Mouse (Mus musculus) kidney, postnatal 0 days (tissue): Measurements from ENCODE around the gene Pcp4l1. TPM values are rescaled to one million over a fixed set of nuclear protein-coding genes. Genes with fewer than 3 reads are reported as not detected.

ENCODE experiments used
- ATAC-seq: fragments of 200-750 bp; cut with Nextera tagmentation; replicated peaks from 2 replicates; pipeline ENCODE4 v1.8.0; 2017; ENCODE audit warnings: low read depth, moderate number of reproducible peaks, moderate TSS enrichment, moderate library complexity; ENCODE audit not compliant: low FRiP score
- DNase-seq: peaks from one replicate; pipeline ENCODE4 v3.0.0-alpha.2; 2016; ENCODE audit warnings: low spot score
- H3K27ac ChIP-seq: fragments of 300-500 bp; sonication (generic); 2 replicates; pipeline ENCODE4 v1.5.1; 2014; ENCODE audit warnings: mild to moderate bottlenecking
- H3K27me3 ChIP-seq: fragments of 300-500 bp; sonication (generic); 2 replicates; pipeline ENCODE4 v1.6.1; 2014; ENCODE audit warnings: low read length, mixed read lengths; ENCODE audit not compliant: insufficient read depth
- H3K36me3 ChIP-seq: fragments of 300-500 bp; sonication (generic); 2 replicates; pipeline ENCODE4 v1.6.1; 2014; ENCODE audit warnings: low read length, mixed read lengths; ENCODE audit not compliant: insufficient read depth
- H3K4me1 ChIP-seq: fragments of 300-500 bp; sonication (generic); replicated peaks from 2 replicates; pipeline ENCODE4 v1.6.1; 2014; ENCODE audit warnings: antibody characterized with exemption, low read length, mixed read lengths; ENCODE audit not compliant: insufficient read depth
- H3K4me2 ChIP-seq: fragments of 300-500 bp; sonication (generic); 2 replicates; pipeline ENCODE4 v1.6.1; 2014; ENCODE audit warnings: mild to moderate bottlenecking, low read length, moderate library complexity, mixed read lengths
- H3K4me3 ChIP-seq: fragments of 300-500 bp; sonication (generic); replicated peaks from 2 replicates; pipeline ENCODE4 v1.5.1; 2014; ENCODE audit warnings: low read depth, low read length
- H3K9ac ChIP-seq: fragments of 300-500 bp; sonication (generic); 2 replicates; pipeline ENCODE4 v1.6.1; 2014; ENCODE audit warnings: low read depth, low read length
- H3K9me3 ChIP-seq: fragments of 300-500 bp; sonication (generic); replicated peaks from 2 replicates; pipeline ENCODE4 v1.6.1; 2016; ENCODE audit warnings: low read length, inconsistent platforms, mixed read lengths
- CTCF ChIP-seq: IDR thresholded peaks from 2 replicates; pipeline ENCODE4 v1.5.1; 2016; ENCODE audit warnings: antibody characterized with exemption, low read depth, mild to moderate bottlenecking, moderate library complexity
- WGBS: fragments of 180-500 bp; shearing (Covaris S2); extraction: QIAGEN DNeasy Blood & Tissue Kit; methylation state at CpG from one replicate; pipeline ENCODE4 v1.1.7; 2014; 5-methylcytosine and 5-hydroxymethylcytosine counted together
- polyA plus RNA-seq: library from polyadenylated mRNA; unstranded; fragments of >200 nt; fragmentation: Nextera tagmentation; extraction: Ambion mirVana; gene quantifications from 2 replicates; pipeline ENCODE4 v1.2.1, GENCODE M21; 2015

Pcp4l1 gene
- polyA plus RNA-seq, 1 experiment from 2014 or later = 9.9 TPM

- no peak for TF ChIP-seq CTCF
- Histone ChIP-seq H3K27me3 (no peaks in the 10 kb centered on the region), H3K27ac (no peak overlapping the region), H3K9ac (no peak overlapping the region), H3K4me3 (no peak overlapping the region), H3K9me3 (no peaks in the 10 kb centered on the region), H3K36me3 (peaks cover 36% of the 10 kb centered on the region), H3K4me2 (no peak overlapping the region), H3K4me1 (no peaks in the 10 kb centered on the region)
- ATAC-seq (no peak), DNase-seq (no peak)
- WGBS = 95% methylated on average over 2 of the region's 2 CpGs
Measured at GRCm38 (mm10) chr1:171135600-171135999, 60.5 kb downstream of the Pcp4l1 start.

GRCm38 (mm10) chr1:171130971-171131370 is 65.1 kb downstream of the Pcp4l1 start:
- H3K27ac ChIP-seq = no peak overlapping the region
- DNase-seq = no peak
- 72% methylated on average over 1 of the region's 1 CpGs for WGBS
- H3K9ac ChIP-seq = no peak overlapping the region
- no peaks in the 10 kb centered on the region for H3K4me1 ChIP-seq
- no peak overlapping the region for H3K4me2 ChIP-seq
- no peaks in the 10 kb centered on the region for H3K27me3 ChIP-seq
- peaks cover 29% of the 10 kb centered on the region for H3K36me3 ChIP-seq
- H3K4me3 ChIP-seq = no peak overlapping the region
- TF ChIP-seq CTCF = no peak
- H3K9me3 ChIP-seq = no peaks in the 10 kb centered on the region
- no peak for ATAC-seq

DNA sequence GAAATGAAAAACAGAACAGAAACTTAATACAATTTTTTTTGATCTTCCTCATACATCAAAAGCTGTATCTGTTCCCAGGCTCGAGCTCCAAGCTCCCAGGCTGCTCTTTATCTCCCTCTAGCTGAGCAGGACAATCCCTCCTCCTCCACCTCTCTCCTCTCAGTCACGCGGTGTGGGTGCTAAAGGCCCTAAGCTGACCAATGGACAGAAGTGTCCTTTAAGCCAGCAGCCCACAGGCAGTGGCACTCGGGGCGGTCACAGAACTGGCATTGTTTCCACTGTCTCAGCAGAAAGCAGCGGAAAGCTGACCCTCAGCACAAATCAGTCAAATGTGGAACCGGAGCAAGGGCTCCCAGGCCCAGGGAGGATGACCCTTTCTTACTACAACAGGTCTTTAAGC is 66.8 kb downstream of the Pcp4l1 start:
- Histone ChIP-seq H3K4me3 (no peak overlapping the region), H3K4me1 (no peaks in the 10 kb centered on the region), H3K9me3 (no peaks in the 10 kb centered on the region), H3K27me3 (no peaks in the 10 kb centered on the region), H3K27ac (no peak overlapping the region), H3K36me3 (peaks cover 22% of the 10 kb centered on the region), H3K9ac (no peak overlapping the region), H3K4me2 (no peak overlapping the region)
- DNase-seq = peak; percentile 71
- ATAC-seq = peak; percentile 94
- 46% methylated on average over 7 of the region's 7 CpGs for WGBS
- peak; percentile 54; the same call in 1 of the 2 replicates for TF ChIP-seq CTCF

- Histone ChIP-seq H3K4me3 (no peak overlapping the region), H3K27me3 (no peaks in the 10 kb centered on the region), H3K27ac (no peak overlapping the region), H3K4me1 (no peaks in the 10 kb centered on the region), H3K9ac (no peak overlapping the region), H3K9me3 (no peaks in the 10 kb centered on the region), H3K36me3 (peaks cover 4% of the 10 kb centered on the region; the same call in 1 of the 2 replicates), H3K4me2 (no peak overlapping the region)
- ATAC-seq (no peak), DNase-seq (no peak)
- TF ChIP-seq CTCF = no peak
- WGBS = 88% methylated on average over 5 of the region's 5 CpGs
Measured at GRCm38 (mm10) chr1:171124398-171124797, 71.7 kb downstream of the Pcp4l1 start.

Other genes with a start within 250 kb of the Pcp4l1 start
- gene Fcgr2b, start 219.7 kb downstream of the Pcp4l1 start, polyA plus RNA-seq = 6.4 and 8.0 TPM in 2 replicates
- 2.0 and 2.3 TPM in 2 replicates for gene Fcgr4, start 177.3 kb downstream of the Pcp4l1 start, polyA plus RNA-seq
- 12.1 and 13.2 TPM in 2 replicates for gene Fcgr3, start 131.3 kb downstream of the Pcp4l1 start, polyA plus RNA-seq
- gene Cfap126, start 82.3 kb downstream of the Pcp4l1 start, polyA plus RNA-seq = 4.6 TPM in 2 replicates
- gene Sdhc, start 45.7 kb downstream of the Pcp4l1 start, polyA plus RNA-seq = 381 and 403 TPM in 2 replicates
- gene Mpz, start 45.6 kb downstream of the Pcp4l1 start, polyA plus RNA-seq = 0.77 and 1.2 TPM in 2 replicates
- 1.1 and 1.7 TPM in 2 replicates for gene Nr1i3, start 17.7 kb upstream of the Pcp4l1 start, polyA plus RNA-seq
- 32.3 and 32.4 TPM in 2 replicates for gene Tomm40l, start 26.2 kb upstream of the Pcp4l1 start, polyA plus RNA-seq
- 20.2 and 21.1 TPM in 2 replicates for gene Apoa2, start 28.8 kb upstream of the Pcp4l1 start, polyA plus RNA-seq
- 38.8 and 50.1 TPM in 2 replicates for gene Fcer1g, start 38.1 kb upstream of the Pcp4l1 start, polyA plus RNA-seq
- 5.2 and 7.0 TPM in 2 replicates for gene Adamts4, start 54.2 kb upstream of the Pcp4l1 start, polyA plus RNA-seq
- gene Ndufs2, start 55.1 kb upstream of the Pcp4l1 start, polyA plus RNA-seq = 375 and 405 TPM in 2 replicates
- 63.9 and 72.0 TPM in 2 replicates for gene B4galt3, start 74.1 kb upstream of the Pcp4l1 start, polyA plus RNA-seq
- 46.4 and 48.2 TPM in 2 replicates for gene Ppox, start 84.9 kb upstream of the Pcp4l1 start, polyA plus RNA-seq
- gene Usp21, start 91.7 kb upstream of the Pcp4l1 start, polyA plus RNA-seq = 59.4 and 63.3 TPM in 2 replicates
- 133 and 136 TPM in 2 replicates for gene Ufc1, start 98.8 kb upstream of the Pcp4l1 start, polyA plus RNA-seq
- gene Dedd, start 132.9 kb upstream of the Pcp4l1 start, polyA plus RNA-seq = 43.9 and 46.0 TPM in 2 replicates
- gene Nit1, start 149.4 kb upstream of the Pcp4l1 start, polyA plus RNA-seq = 59.8 and 64.4 TPM in 2 replicates
- gene Pfdn2, start 149.4 kb upstream of the Pcp4l1 start, polyA plus RNA-seq = 92.1 and 105 TPM in 2 replicates
- gene Klhdc9, start 164.5 kb upstream of the Pcp4l1 start, polyA plus RNA-seq = 5.7 and 6.4 TPM in 2 replicates
- 3.7 and 3.8 TPM in 2 replicates for gene Nectin4, start 173.8 kb upstream of the Pcp4l1 start, polyA plus RNA-seq
- 0.83 and 0.99 TPM in 2 replicates for gene Arhgap30, start 192.7 kb upstream of the Pcp4l1 start, polyA plus RNA-seq
- gene Usf1, start 215.0 kb upstream of the Pcp4l1 start, polyA plus RNA-seq = 64.0 and 73.0 TPM in 2 replicates
- gene Tstd1, start 222.6 kb upstream of the Pcp4l1 start, polyA plus RNA-seq = 3.6 and 4.8 TPM in 2 replicates
- 93.0 and 114 TPM in 2 replicates for gene F11r, start 241.3 kb upstream of the Pcp4l1 start, polyA plus RNA-seq